ENCODE assay signal across 9 mouse cellular contexts in genomic region chr1:189817810-189818209, GRCm38 (mm10).
DNase-seq lines count a peak whose midpoint lies in the region; ATAC-seq lines count a peak whose summit lies in the region.
"Had no signal": no experiment of that assay in that cellular context is flagged by ENCODE, and none has a peak within 500 bp of the region (broad histone marks: within the 10 kb centered on the region; RNA-seq: fewer than 3 reads in every experiment).

No protein-coding gene starts in this region.

- DNase-seq in limb, embryonic 10.5 days (ENCODE audit: low spot score) = no peak
- DNase-seq in heart, postnatal 4 days = peak; percentile 72
- DNase-seq in left cerebral cortex, postnatal 36 days (ENCODE audit: low spot score in 2 of 2) = peak; percentile 65 to 71
- DNase-seq in telencephalon, adult 2 months (ENCODE audit: low read depth, low spot score) = peak; percentile 85
- DNase-seq in c-Kit-positive CD71-positive TER-119-positive erythroid progenitor cells, embryonic 14.5 days (ENCODE audit: low spot score) = no peak
- DNase-seq in testis, postnatal 14 days (ENCODE audit: low spot score) = no peak
- DNase-seq: thymus, postnatal 36 days had no signal

- H3K4me1 ChIP-seq in limb, embryonic 13.5 days = peaks cover 35% of the 10 kb centered on the region
- H3K4me1 ChIP-seq in limb, embryonic 10.5 days = peaks cover 14% of the 10 kb centered on the region
- no peaks in the 10 kb centered on the region for H3K4me1 ChIP-seq in hindbrain, embryonic 16.5 days (ENCODE audit: control insufficient read depth, insufficient read depth, low read depth, low read length)

- H3K27me3 ChIP-seq in limb, embryonic 13.5 days = no peaks in the 10 kb centered on the region
- H3K27me3 ChIP-seq in limb, embryonic 10.5 days (ENCODE audit: low read depth, poor library complexity, severe bottlenecking) = no peaks in the 10 kb centered on the region
- no peaks in the 10 kb centered on the region for H3K27me3 ChIP-seq in hindbrain, embryonic 16.5 days (replicated peaks; ENCODE audit: control insufficient read depth, insufficient read depth, low read length)

- peak overlapping the region; percentile 58; the same call in 1 of the 2 replicates for H3K27ac ChIP-seq in limb, embryonic 13.5 days
- H3K27ac ChIP-seq in limb, embryonic 10.5 days = no peak overlapping the region
- H3K27ac ChIP-seq in hindbrain, embryonic 16.5 days (ENCODE audit: low read depth, low read length) = no peak overlapping the region

- H3K4me3 ChIP-seq in limb, embryonic 13.5 days = no peak overlapping the region
- H3K4me3 ChIP-seq in limb, embryonic 10.5 days = no peak overlapping the region
- no peak overlapping the region for H3K4me3 ChIP-seq in hindbrain, embryonic 16.5 days (ENCODE audit: low read length)

- no peak for ATAC-seq in limb, embryonic 13.5 days (ENCODE audit: low FRiP score, low read depth)
- no peak for ATAC-seq in hindbrain, embryonic 16.5 days

- no peak overlapping the region for H3K9ac ChIP-seq in limb, embryonic 13.5 days
- no peak overlapping the region for H3K9ac ChIP-seq in hindbrain, embryonic 16.5 days (ENCODE audit: low read depth, low read length)

- intact Hi-C loops in left cerebral cortex, postnatal 36 days (cut with DNase I) = no loop called here

- H3K36me3 ChIP-seq in limb, embryonic 13.5 days = peaks cover 5% of the 10 kb centered on the region; the same call in 1 of the 2 replicates
- H3K36me3 ChIP-seq in limb, embryonic 10.5 days = no peaks in the 10 kb centered on the region
- H3K36me3 ChIP-seq in hindbrain, embryonic 16.5 days (ENCODE audit: control insufficient read depth, insufficient read depth, low read length) = no peaks in the 10 kb centered on the region

- no peak overlapping the region for H3K4me2 ChIP-seq in limb, embryonic 13.5 days (replicated peaks)
- no peak overlapping the region for H3K4me2 ChIP-seq in hindbrain, embryonic 16.5 days (ENCODE audit: low read length)

- H3K9me3 ChIP-seq in limb, embryonic 13.5 days = no peaks in the 10 kb centered on the region
- no peaks in the 10 kb centered on the region for H3K9me3 ChIP-seq in limb, embryonic 10.5 days (replicated peaks)
- no peaks in the 10 kb centered on the region for H3K9me3 ChIP-seq in hindbrain, embryonic 16.5 days (ENCODE audit: control insufficient read depth, low read length)

- WGBS in limb, embryonic 13.5 days = 58% methylated on average over 9 of the region's 9 CpGs
- 90% methylated on average over 9 of the region's 9 CpGs for WGBS in limb, embryonic 10.5 days
- WGBS in hindbrain, embryonic 16.5 days = 77% methylated on average over 9 of the region's 9 CpGs

Comparison
In these comparisons a context has a peak if more than half of its experiments do, and no peak if none do; other contexts are left out.
1. DNase-seq: peak in heart, postnatal 4 days (single experiment), left cerebral cortex, postnatal 36 days (2 of 2) and telencephalon, adult 2 months (single experiment); none in limb, embryonic 10.5 days (single experiment), c-Kit-positive CD71-positive TER-119-positive erythroid progenitor cells, embryonic 14.5 days (single experiment) and testis, postnatal 14 days (single experiment).